Mouse (Mus musculus): ENCODE results near the gene Htr2a. TPM values are rescaled to one million over a fixed set of nuclear protein-coding genes. Genes with fewer than 3 reads are reported as not detected.

The Htr2a gene
- polyA plus RNA-seq, 1 experiment from 2014 or later = 0.72 TPM

DNA sequence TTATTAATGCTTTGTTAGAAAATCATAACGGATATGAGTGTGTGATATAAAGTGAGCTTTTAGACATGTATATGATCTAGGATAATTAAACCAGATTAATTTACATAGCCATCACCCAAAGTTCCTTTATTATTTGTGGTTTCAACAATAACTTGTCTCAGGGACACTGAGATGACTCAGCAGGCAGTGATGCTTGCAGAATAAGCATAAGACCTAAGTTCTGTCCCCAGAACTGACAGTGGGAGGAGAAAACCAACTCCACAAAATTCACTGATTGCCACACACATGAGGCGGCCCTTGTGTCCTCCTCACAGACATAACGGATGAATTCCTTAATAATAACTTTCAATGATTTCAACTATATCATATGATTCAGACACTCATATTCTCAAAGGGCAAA is 58.6 kb downstream of the Htr2a start:
- H3K9me3 ChIP-seq = no peaks in the 10 kb centered on the region
- ATAC-seq (ENCODE audit: extremely low read depth, insufficient number of reproducible peaks, low FRiP score, low TSS enrichment) = no peak
- H3K9ac ChIP-seq = no peak overlapping the region
- H3K27ac ChIP-seq (replicated peaks) = no peak overlapping the region
- H3K4me3 ChIP-seq = no peak overlapping the region
- H3K27me3 ChIP-seq (replicated peaks) = peaks cover 47% of the 10 kb centered on the region
- no peak overlapping the region for H3K4me2 ChIP-seq
- H3K4me1 ChIP-seq = 0 out of 2 replicates have a peak, but pooled peaks cover 4% of the 10 kb centered on the region
- no peaks in the 10 kb centered on the region for H3K36me3 ChIP-seq
- 71% methylated on average over 3 of the region's 3 CpGs for WGBS

DNA sequence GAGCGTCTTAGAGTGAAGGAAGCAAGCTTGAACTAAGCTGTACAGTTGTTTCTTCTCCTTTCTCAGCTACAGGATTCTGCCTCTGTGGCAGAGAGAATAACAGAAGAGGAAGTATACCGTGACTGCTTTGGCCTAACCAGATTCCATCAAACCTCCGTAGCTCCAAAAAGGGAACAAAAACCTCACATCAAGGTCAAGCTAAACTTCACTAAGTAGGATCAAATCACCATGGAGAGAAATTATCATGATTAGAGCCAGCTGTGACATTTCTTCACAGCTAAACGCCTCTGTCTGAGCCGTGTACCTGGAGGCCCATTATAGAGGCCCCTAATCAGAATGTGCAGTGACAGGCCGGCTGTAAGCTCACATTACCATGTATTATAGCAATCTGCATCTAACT is 63.3 kb downstream of the Htr2a start:
- no peak overlapping the region for H3K9ac ChIP-seq
- no peak overlapping the region; the same call in 1 of the 2 replicates for H3K27ac ChIP-seq (replicated peaks)
- H3K4me3 ChIP-seq = no peak overlapping the region
- no peak overlapping the region for H3K4me2 ChIP-seq
- 0 out of 2 replicates have a peak, but pooled peaks cover 4% of the 10 kb centered on the region for H3K4me1 ChIP-seq
- no peaks in the 10 kb centered on the region for H3K36me3 ChIP-seq
- peaks cover 17% of the 10 kb centered on the region; the same call in 1 of the 2 replicates for H3K27me3 ChIP-seq (replicated peaks)
- WGBS = 60% methylated on average over 6 of the region's 6 CpGs
- no peak for ATAC-seq (ENCODE audit: extremely low read depth, insufficient number of reproducible peaks, low FRiP score, low TSS enrichment)
- H3K9me3 ChIP-seq = no peaks in the 10 kb centered on the region

DNA sequence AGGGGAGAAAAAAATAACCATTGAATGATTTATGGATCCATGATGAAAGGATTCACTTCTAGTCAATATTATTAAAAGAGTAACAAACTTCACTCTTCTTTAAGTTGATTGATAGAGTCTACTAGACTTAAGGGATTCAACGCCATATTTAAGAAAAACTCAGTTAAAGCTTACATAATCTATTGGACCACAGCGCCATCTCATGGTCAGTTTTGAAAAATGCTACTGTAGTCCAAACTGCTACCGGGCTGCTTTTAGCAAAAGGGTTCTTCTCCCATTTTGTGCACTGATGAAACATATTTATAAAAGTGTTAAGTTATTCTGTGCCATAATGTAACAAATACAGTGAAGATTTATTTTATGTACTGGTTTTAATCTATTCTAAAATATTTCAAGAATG is 68.4 kb downstream of the Htr2a start:
- 15% methylated on average over 3 of the region's 3 CpGs for WGBS
- Histone ChIP-seq H3K27me3 (replicated peaks) (no peaks in the 10 kb centered on the region; the same call in 1 of the 2 replicates), H3K4me2 (no peak overlapping the region), H3K4me3 (no peak overlapping the region), H3K9me3 (no peaks in the 10 kb centered on the region), H3K4me1 (no peaks in the 10 kb centered on the region), H3K27ac (replicated peaks) (no peak overlapping the region), H3K9ac (no peak overlapping the region), H3K36me3 (no peaks in the 10 kb centered on the region)
- ATAC-seq (ENCODE audit: extremely low read depth, insufficient number of reproducible peaks, low FRiP score, low TSS enrichment) = no peak

DNA sequence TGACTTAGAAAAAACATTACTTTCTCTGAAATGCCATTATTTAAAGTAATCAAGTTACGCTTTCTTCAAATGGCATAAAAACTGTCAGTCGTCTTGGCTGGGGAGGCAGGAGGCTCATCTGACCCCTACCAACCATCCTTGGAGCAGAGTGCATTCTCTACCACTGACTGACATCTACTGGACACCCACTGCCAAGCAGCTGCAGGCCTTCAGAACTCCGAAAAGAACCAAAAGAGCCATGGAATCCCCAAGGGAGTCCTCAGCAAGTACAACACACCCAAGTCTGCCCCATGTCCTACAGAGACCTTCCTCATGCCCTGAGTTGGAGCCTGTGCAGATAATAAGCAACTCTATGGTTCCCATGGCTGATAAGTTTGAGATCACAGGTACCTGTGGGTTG is 82.9 kb downstream of the Htr2a start:
- Histone ChIP-seq H3K9me3 (no peaks in the 10 kb centered on the region), H3K27me3 (replicated peaks) (0 out of 2 replicates have a peak, but pooled peaks cover 10% of the 10 kb centered on the region), H3K4me3 (no peak overlapping the region), H3K9ac (no peak overlapping the region), H3K36me3 (no peaks in the 10 kb centered on the region), H3K4me1 (no peaks in the 10 kb centered on the region), H3K27ac (replicated peaks) (no peak overlapping the region), H3K4me2 (no peak overlapping the region)
- WGBS = 56% methylated on average over 3 of the region's 3 CpGs
- no peak for ATAC-seq (ENCODE audit: extremely low read depth, insufficient number of reproducible peaks, low FRiP score, low TSS enrichment)

DNA sequence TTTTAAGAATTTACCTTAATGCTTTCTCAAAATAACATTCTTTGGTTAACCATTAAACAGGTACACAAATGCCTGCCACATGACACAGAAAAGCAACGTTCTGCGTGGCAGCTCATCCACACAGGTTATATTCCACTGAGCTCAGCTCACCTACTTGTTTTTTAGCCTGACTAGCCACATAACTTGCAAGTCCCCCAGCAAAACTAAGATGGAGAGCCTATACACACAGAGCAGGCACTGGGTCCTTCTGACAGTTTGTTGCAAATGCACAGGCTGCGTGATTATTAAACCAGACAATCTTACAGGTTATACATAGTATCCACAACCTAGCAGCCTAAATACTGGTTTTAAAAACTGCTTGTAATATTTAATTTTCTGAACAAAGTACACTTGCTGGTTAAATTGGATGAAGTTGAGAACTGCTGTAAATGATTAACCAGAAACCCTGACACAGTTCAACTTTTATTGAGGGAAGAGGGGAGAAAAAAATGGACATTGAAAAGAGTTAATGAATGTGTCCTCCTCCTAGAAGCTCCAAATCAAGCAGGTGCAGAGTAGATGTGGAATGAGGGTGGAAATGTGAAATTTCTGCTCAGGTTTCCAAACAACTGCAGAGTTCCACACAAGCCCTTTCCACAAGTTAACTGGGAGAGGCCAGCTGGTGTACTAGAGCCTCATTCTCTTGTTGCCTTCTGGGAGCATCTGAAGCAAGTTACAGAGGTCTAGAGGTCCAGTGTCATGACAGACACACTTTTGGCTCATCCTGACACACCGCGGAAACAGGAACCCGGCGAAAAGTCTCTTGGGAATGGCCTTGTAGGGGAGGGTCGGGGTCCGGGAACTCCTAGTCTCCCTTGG is 90.8 kb downstream of the Htr2a start:
- Histone ChIP-seq H3K36me3 (peaks cover 12% of the 10 kb centered on the region), H3K4me1 (peaks cover 33% of the 10 kb centered on the region), H3K9me3 (no peaks in the 10 kb centered on the region), H3K9ac (peak overlapping the region; percentile 76), H3K27me3 (replicated peaks) (no peaks in the 10 kb centered on the region), H3K4me3 (peak overlapping the region; percentile 93), H3K27ac (replicated peaks) (peak overlapping the region; percentile 54; the same call in 1 of the 2 replicates), H3K4me2 (peak overlapping the region; percentile 82)
- WGBS = 30% methylated on average over 9 of the region's 9 CpGs
- ATAC-seq (ENCODE audit: extremely low read depth, insufficient number of reproducible peaks, low FRiP score, low TSS enrichment) = no peak

DNA sequence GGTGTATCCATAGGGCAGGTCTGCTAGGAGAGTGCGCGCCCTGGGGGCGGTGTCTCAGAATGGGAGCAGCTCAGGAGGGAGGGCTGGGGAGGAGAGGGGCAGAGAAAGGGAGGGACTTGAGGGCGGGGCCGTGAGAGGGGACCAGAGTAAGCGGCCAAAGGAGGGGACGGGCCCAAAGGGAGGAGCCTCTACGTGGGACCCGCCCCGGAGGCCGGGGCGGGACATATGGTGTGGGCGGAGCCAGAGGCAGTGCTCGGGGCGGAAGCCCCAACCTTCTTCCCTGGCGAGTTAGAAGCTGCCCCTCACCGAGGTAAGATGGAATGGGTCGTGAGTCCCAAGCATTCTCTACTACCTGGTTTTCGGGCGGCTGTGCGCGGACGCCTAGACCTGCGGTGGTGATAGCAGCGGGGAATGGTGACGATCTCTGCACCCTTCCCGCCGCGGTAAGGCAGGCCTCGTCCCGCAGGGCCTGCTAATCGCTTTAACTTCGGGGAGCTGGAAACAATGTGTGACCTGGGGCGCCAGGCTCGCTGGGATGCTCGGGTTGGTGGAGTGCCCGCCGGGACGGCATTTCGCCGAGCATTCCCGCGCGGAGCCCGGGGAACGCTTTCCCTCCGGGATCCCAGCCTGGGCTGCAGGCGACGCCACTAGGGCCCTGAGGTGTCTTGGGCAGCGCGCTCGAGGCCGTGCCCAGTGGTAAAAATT is 91.6 kb downstream of the Htr2a start, which contains the start of gene Esd:
Esd (plus strand) TSS at position 219 of the 705 bp plus-strand sequence.
- Histone ChIP-seq H3K9ac (peak within 1 kb of the TSS; percentile 95), H3K9me3 (no peaks in the 10 kb centered on the region), H3K4me2 (peak within 1 kb of the TSS; percentile 82), H3K4me3 (peak within 1 kb of the TSS; percentile 93), H3K27ac (replicated peaks) (peak within 1 kb of the TSS; percentile 90), H3K27me3 (replicated peaks) (no peaks in the 10 kb centered on the region), H3K4me1 (peaks cover 33% of the 10 kb centered on the region), H3K36me3 (peaks cover 20% of the 10 kb centered on the region)
- peak; percentile 99 for ATAC-seq (ENCODE audit: extremely low read depth, insufficient number of reproducible peaks, low FRiP score, low TSS enrichment)
- under 1% methylated on average over 53 of the region's 53 CpGs for WGBS

DNA sequence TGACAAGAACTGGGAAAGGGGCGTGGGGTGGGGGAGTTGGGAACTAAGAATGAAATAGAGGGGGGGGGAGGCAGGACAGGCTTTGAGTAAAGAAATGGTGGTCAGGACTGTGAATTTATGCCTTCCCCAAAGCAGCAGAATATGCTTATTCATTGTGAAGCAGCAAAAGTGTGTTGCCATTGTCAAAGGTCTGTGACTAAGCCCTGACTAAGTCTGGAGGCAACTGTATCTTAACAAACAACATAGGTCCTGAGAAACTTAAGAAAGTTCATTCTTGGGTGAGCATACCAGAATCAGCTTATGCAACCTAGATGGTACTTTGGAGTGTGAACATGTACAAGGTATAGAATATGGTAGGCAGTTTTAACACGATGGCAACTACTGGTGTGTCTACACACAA is 92.8 kb downstream of the Htr2a start:
- Histone ChIP-seq H3K4me1 (peaks cover 33% of the 10 kb centered on the region), H3K9ac (peak overlapping the region; percentile 95)
- 67% methylated on average over 2 of the region's 2 CpGs for WGBS

DNA sequence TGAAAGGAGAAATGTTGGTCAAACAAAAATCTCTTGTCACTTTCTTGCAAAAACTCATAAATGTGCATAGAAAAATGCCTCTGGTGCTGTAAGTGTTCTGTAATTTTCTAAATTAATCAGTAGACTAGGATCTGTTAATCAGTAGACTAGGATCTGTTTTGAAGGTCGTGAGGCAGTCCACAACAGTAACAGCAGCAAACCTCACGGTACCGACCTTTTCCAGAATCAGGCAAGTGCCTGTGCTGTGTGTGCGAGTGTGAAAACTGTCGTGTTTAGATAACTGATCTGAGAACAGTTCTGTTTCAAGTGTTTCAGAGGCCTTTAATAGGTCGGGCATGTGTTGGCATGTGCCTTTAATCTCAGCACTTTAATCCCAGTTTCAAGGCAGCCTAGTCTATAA is 94.8 kb downstream of the Htr2a start:
- Histone ChIP-seq H3K9ac (no peak overlapping the region), H3K36me3 (peaks cover 53% of the 10 kb centered on the region), H3K4me3 (no peak overlapping the region), H3K4me2 (no peak overlapping the region), H3K27me3 (replicated peaks) (no peaks in the 10 kb centered on the region), H3K4me1 (peaks cover 33% of the 10 kb centered on the region), H3K27ac (replicated peaks) (no peak overlapping the region), H3K9me3 (no peaks in the 10 kb centered on the region)
- ATAC-seq (ENCODE audit: extremely low read depth, insufficient number of reproducible peaks, low FRiP score, low TSS enrichment) = no peak
- WGBS = 39% methylated on average over 6 of the region's 6 CpGs

More for the DNA sequence above, 92.8 kb downstream of the Htr2a start:
- H3K36me3 ChIP-seq = peaks cover 32% of the 10 kb centered on the region
- peak overlapping the region; percentile 93 for H3K4me3 ChIP-seq
- H3K27ac ChIP-seq (replicated peaks) = no peak overlapping the region
- no peaks in the 10 kb centered on the region for H3K27me3 ChIP-seq (replicated peaks)
- H3K4me2 ChIP-seq = peak overlapping the region; percentile 82
- no peaks in the 10 kb centered on the region for H3K9me3 ChIP-seq
- no peak for ATAC-seq (ENCODE audit: extremely low read depth, insufficient number of reproducible peaks, low FRiP score, low TSS enrichment)

DNA sequence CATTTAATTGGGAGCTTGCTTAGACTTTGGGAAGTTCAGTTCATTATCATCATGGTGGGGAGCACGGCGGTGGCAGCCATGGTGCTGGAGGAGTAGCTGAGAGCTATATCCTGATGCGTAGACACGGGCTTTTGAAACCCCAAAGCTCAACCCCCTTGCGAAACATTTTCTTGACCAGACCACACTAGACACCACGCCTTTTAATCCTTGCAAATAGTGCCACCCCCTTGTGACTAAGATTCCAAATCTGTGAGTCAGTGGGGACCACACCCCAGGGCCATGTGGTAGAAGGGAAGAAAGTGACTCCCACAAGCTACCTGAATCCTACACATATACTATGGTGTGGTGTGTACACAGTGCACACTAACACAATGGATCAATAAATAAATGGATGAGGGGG is 96.2 kb downstream of the Htr2a start:
- WGBS = 95% methylated on average over 6 of the region's 6 CpGs
- Histone ChIP-seq H3K9ac (no peak overlapping the region), H3K4me1 (peaks cover 29% of the 10 kb centered on the region), H3K27ac (replicated peaks) (no peak overlapping the region), H3K4me2 (no peak overlapping the region), H3K4me3 (no peak overlapping the region), H3K36me3 (peaks cover 66% of the 10 kb centered on the region), H3K9me3 (no peaks in the 10 kb centered on the region), H3K27me3 (replicated peaks) (no peaks in the 10 kb centered on the region)
- ATAC-seq (ENCODE audit: extremely low read depth, insufficient number of reproducible peaks, low FRiP score, low TSS enrichment) = no peak
